Mouse (Mus musculus) skeletal muscle tissue, adult 2 months (tissue): ENCODE measurements around the gene Nkd2.

Source experiments
- DNase-seq: peaks from one replicate; pipeline ENCODE4 v3.0.0-alpha.2; 2012; ENCODE audit warnings: low read depth, low spot score

The Nkd2 gene

GRCm38 (mm10) chr13:73847465-73847836, at the start of gene Nkd2:
TSS of gene Nkd2 (minus strand) at chr13:73847631.
- peak; percentile 18 for DNase-seq

GRCm38 (mm10) chr13:73892493-73893178, 45.2 kb upstream of the Nkd2 start:
- DNase-seq = no peak

GRCm38 (mm10) chr13:73887415-73887874, 40.0 kb upstream of the Nkd2 start:
- peak; percentile 77 for DNase-seq

GRCm38 (mm10) chr13:73886601-73887000, 39.2 kb upstream of the Nkd2 start:
- no peak for DNase-seq

GRCm38 (mm10) chr13:73886066-73886465, 38.6 kb upstream of the Nkd2 start:
- no peak for DNase-seq

GRCm38 (mm10) chr13:73885656-73886055, 38.2 kb upstream of the Nkd2 start:
- peak; percentile 38 for DNase-seq

- peak; percentile 56 for DNase-seq
These were observed 33.9 kb upstream of the Nkd2 start for GRCm38 (mm10) chr13:73881347-73881746.

GRCm38 (mm10) chr13:73879824-73880223, 32.4 kb upstream of the Nkd2 start:
- no peak for DNase-seq

GRCm38 (mm10) chr13:73872159-73872558, 24.7 kb upstream of the Nkd2 start:
- DNase-seq = no peak

- DNase-seq = no peak
These were observed 604 bp downstream of the Nkd2 start for GRCm38 (mm10) chr13:73846589-73847464.

GRCm38 (mm10) chr13:73842696-73843095, 4.7 kb downstream of the Nkd2 start:
- DNase-seq = no peak

GRCm38 (mm10) chr13:73839740-73840139, 7.7 kb downstream of the Nkd2 start:
- DNase-seq = no peak

GRCm38 (mm10) chr13:73839137-73839548, 8.3 kb downstream of the Nkd2 start:
- DNase-seq = no peak

- DNase-seq = no peak
These were observed 9.7 kb downstream of the Nkd2 start for GRCm38 (mm10) chr13:73837708-73838107.

- DNase-seq = peak; percentile 13
These were observed 10.9 kb downstream of the Nkd2 start for GRCm38 (mm10) chr13:73836491-73836890.

- no peak for DNase-seq
These were observed 11.6 kb downstream of the Nkd2 start for GRCm38 (mm10) chr13:73835791-73836190.

- peak; percentile 7 for DNase-seq
These were observed 13.6 kb downstream of the Nkd2 start for GRCm38 (mm10) chr13:73833809-73834208.

- DNase-seq = peak; percentile 24
These were observed 15.9 kb downstream of the Nkd2 start for GRCm38 (mm10) chr13:73831486-73831885.

- DNase-seq = no peak
These were observed 20.2 kb downstream of the Nkd2 start for GRCm38 (mm10) chr13:73827243-73827642.

- no peak for DNase-seq
These were observed 23.7 kb downstream of the Nkd2 start for GRCm38 (mm10) chr13:73823711-73824110.

- DNase-seq = peak; percentile 54
These were observed 25.1 kb downstream of the Nkd2 start for GRCm38 (mm10) chr13:73822187-73822800.

- DNase-seq = no peak
These were observed 26.2 kb downstream of the Nkd2 start for GRCm38 (mm10) chr13:73821251-73821650.
